Mouse (Mus musculus): ENCODE results near the gene Fbf1. TPM values are rescaled to one million over a fixed set of nuclear protein-coding genes. Genes with fewer than 3 reads are reported as not detected.

The Fbf1 gene
- polyA plus RNA-seq, 1 experiment from 2014 or later = 87.4 TPM

DNA sequence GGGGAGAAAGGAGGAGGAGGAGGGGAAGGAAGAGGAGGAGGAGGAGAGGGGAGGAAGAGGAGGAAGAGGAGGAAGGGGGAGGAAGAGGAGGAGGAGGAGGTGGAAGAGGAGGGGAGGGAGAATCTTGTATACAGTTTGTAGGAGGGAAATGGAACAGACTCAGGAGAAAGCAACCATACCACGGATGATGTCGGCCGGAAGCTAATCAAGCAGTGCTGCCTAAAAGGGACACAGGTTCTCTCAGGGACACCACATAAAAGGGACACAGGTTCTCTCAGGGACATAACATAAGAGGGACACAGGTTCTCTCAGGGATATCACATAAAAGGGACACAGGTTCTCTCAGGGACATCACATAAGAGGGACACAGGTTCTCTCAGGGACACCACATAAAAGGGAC, 1.2 kb upstream of the Fbf1 start:
- Histone ChIP-seq H3K27me3 (replicated peaks; ENCODE audit: control insufficient read depth, insufficient read depth, low read length) (no peaks in the 10 kb centered on the region), H3K9ac (replicated peaks; ENCODE audit: low read depth, low read length) (no peak overlapping the region), H3K27ac (ENCODE audit: low read length) (no peak overlapping the region), H3K4me2 (ENCODE audit: low read length) (no peak overlapping the region), H3K4me1 (replicated peaks; ENCODE audit: control insufficient read depth, insufficient read depth, low read length) (peaks cover 17% of the 10 kb centered on the region), H3K9me3 (ENCODE audit: control insufficient read depth, low read length) (no peaks in the 10 kb centered on the region), H3K36me3 (ENCODE audit: control insufficient read depth, insufficient read depth) (peaks cover 25% of the 10 kb centered on the region), H3K4me3 (replicated peaks; ENCODE audit: low read length) (no peak overlapping the region)
- WGBS = 93% methylated on average over 3 of the region's 3 CpGs
- no peak for ATAC-seq

DNA sequence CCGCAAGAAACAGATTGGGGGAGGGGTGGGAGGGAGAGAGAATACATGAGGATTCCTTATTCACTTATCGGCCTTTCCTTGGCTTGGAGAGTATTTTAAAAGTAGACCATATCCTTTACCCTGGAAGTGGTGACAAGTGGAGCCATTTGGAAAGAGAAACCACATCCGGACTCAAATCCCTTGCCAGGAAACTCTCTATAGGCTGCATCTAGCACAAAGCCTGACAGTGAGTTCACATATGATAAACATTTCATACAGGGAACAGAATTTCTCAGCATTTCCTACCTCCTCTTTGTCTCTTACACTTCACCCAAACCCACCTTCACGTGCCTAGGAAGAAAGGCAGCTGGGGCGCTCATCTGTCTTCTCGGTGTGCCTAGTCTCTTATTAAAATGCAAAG, 734 bp downstream of the Fbf1 start:
- WGBS = 12% methylated on average over 6 of the region's 6 CpGs
- H3K9ac ChIP-seq (replicated peaks; ENCODE audit: low read depth, low read length) = peak overlapping the region; percentile 91
- H3K9me3 ChIP-seq (ENCODE audit: control insufficient read depth, low read length) = no peaks in the 10 kb centered on the region
- H3K36me3 ChIP-seq (ENCODE audit: control insufficient read depth, insufficient read depth) = peaks cover 13% of the 10 kb centered on the region
- H3K27me3 ChIP-seq (replicated peaks; ENCODE audit: control insufficient read depth, insufficient read depth, low read length) = no peaks in the 10 kb centered on the region
- peak overlapping the region; percentile 84 for H3K4me2 ChIP-seq (ENCODE audit: low read length)
- H3K4me1 ChIP-seq (replicated peaks; ENCODE audit: control insufficient read depth, insufficient read depth, low read length) = peaks cover 19% of the 10 kb centered on the region
- no peak for ATAC-seq
- H3K4me3 ChIP-seq (replicated peaks; ENCODE audit: low read length) = peak overlapping the region; percentile 95
- peak overlapping the region; percentile 91 for H3K27ac ChIP-seq (ENCODE audit: low read length)

DNA sequence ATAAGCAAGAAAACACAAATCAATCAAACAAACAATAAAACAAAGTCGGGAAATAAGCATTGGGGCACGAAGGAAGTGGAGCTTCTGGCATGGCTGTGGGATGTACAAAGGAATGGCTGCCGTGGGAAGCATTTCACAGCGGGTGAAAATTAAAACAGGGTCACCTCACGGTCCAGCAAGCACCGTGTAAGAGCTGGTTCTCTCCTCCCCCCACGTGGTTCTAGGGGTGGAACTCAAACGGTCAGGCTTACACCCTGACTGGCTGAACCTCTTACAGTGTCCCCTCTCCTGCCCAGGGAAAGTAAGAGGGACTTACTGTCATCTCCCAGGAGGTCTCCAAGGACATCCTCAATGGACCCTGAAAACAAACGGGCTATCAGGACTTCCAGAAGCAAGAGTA, 5.0 kb downstream of the Fbf1 start:
- Histone ChIP-seq H3K9me3 (ENCODE audit: control insufficient read depth, low read length) (no peaks in the 10 kb centered on the region), H3K4me3 (replicated peaks; ENCODE audit: low read length) (no peak overlapping the region), H3K4me2 (ENCODE audit: low read length) (no peak overlapping the region), H3K36me3 (ENCODE audit: control insufficient read depth, insufficient read depth) (peaks cover 10% of the 10 kb centered on the region), H3K27me3 (replicated peaks; ENCODE audit: control insufficient read depth, insufficient read depth, low read length) (no peaks in the 10 kb centered on the region), H3K9ac (replicated peaks; ENCODE audit: low read depth, low read length) (no peak overlapping the region), H3K4me1 (replicated peaks; ENCODE audit: control insufficient read depth, insufficient read depth, low read length) (peaks cover 19% of the 10 kb centered on the region), H3K27ac (ENCODE audit: low read length) (no peak overlapping the region)
- no peak for ATAC-seq
- WGBS = 34% methylated on average over 9 of the region's 9 CpGs

DNA sequence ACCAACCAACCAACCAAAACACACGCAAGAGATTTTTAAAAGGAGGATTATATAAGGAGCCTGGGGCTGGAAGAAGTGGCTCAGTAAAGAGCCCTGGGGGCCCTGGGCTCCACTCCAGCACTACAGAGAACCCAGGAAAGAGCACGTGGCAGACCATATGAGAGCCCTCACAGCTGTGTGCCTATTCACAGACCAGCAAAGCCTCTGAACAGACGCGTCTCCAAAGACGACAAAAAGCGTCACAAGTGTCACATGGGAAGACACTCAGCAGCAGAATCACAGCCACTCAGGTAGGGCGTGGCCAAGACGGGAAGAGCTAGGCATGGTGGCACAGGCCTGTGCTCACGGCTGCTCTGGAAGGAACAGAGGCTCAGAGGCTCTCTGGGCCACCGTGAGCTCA, 5.8 kb downstream of the Fbf1 start:
- no peak overlapping the region for H3K27ac ChIP-seq (ENCODE audit: low read length)
- no peaks in the 10 kb centered on the region for H3K9me3 ChIP-seq (ENCODE audit: control insufficient read depth, low read length)
- peak; percentile 50; the same call in 1 of the 2 replicates for ATAC-seq
- H3K4me2 ChIP-seq (ENCODE audit: low read length) = no peak overlapping the region
- H3K36me3 ChIP-seq (ENCODE audit: control insufficient read depth, insufficient read depth) = peaks cover 11% of the 10 kb centered on the region
- H3K4me3 ChIP-seq (replicated peaks; ENCODE audit: low read length) = no peak overlapping the region
- H3K4me1 ChIP-seq (replicated peaks; ENCODE audit: control insufficient read depth, insufficient read depth, low read length) = peaks cover 17% of the 10 kb centered on the region
- 63% methylated on average over 10 of the region's 10 CpGs for WGBS
- H3K27me3 ChIP-seq (replicated peaks; ENCODE audit: control insufficient read depth, insufficient read depth, low read length) = no peaks in the 10 kb centered on the region
- H3K9ac ChIP-seq (replicated peaks; ENCODE audit: low read depth, low read length) = no peak overlapping the region

DNA sequence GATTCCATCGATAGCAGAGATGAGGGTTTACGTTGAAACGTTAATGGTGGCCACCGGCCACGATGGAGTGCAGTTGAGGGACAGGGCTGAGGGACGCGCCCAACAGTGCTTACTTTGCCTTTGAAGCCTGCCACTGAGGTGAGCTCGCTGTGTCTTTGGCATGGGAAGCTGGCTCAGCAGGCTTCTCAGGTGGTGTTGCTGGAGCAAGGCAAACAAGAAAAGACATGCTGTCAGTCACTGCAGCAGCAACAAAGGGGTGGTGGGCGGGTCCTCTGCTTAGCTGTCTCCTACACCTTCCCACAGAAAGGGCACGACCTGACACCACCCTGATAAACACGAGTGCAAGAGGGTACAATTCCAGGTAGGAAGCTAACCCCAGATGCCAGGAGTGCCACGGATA, 6.7 kb downstream of the Fbf1 start:
- Histone ChIP-seq H3K4me3 (replicated peaks; ENCODE audit: low read length) (no peak overlapping the region), H3K27ac (ENCODE audit: low read length) (no peak overlapping the region), H3K9ac (replicated peaks; ENCODE audit: low read depth, low read length) (no peak overlapping the region), H3K4me2 (ENCODE audit: low read length) (no peak overlapping the region), H3K36me3 (ENCODE audit: control insufficient read depth, insufficient read depth) (peaks cover 16% of the 10 kb centered on the region), H3K27me3 (replicated peaks; ENCODE audit: control insufficient read depth, insufficient read depth, low read length) (no peaks in the 10 kb centered on the region), H3K4me1 (replicated peaks; ENCODE audit: control insufficient read depth, insufficient read depth, low read length) (peaks cover 9% of the 10 kb centered on the region), H3K9me3 (ENCODE audit: control insufficient read depth, low read length) (no peaks in the 10 kb centered on the region)
- ATAC-seq = no peak
- WGBS = 73% methylated on average over 12 of the region's 12 CpGs

DNA sequence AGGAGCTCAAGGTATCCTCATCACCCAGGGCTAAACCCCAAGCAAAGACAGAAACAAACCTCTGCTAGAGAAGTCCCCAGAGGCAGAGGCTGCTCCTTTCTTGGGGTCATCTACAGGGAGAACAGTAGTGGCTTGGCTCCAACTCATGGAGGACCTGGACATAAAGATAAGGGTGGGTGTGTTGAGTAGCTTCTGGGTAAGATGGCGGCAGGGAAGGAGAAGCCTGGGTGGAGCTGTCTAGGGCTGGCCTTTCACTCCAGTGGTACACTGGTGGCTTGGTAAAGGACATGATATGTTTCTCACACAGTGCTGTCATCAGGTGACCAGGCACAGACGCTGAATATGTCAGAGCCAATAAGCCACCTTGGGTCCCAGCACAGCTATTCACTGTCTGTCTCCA, 17.0 kb downstream of the Fbf1 start:
- Histone ChIP-seq H3K9ac (replicated peaks; ENCODE audit: low read depth, low read length) (no peak overlapping the region), H3K4me2 (ENCODE audit: low read length) (no peak overlapping the region), H3K4me3 (replicated peaks; ENCODE audit: low read length) (no peak overlapping the region), H3K9me3 (ENCODE audit: control insufficient read depth, low read length) (no peaks in the 10 kb centered on the region), H3K4me1 (replicated peaks; ENCODE audit: control insufficient read depth, insufficient read depth, low read length) (no peaks in the 10 kb centered on the region), H3K36me3 (ENCODE audit: control insufficient read depth, insufficient read depth) (peaks cover 49% of the 10 kb centered on the region), H3K27ac (ENCODE audit: low read length) (no peak overlapping the region), H3K27me3 (replicated peaks; ENCODE audit: control insufficient read depth, insufficient read depth, low read length) (no peaks in the 10 kb centered on the region)
- 98% methylated on average over 2 of the region's 2 CpGs for WGBS
- no peak for ATAC-seq

DNA sequence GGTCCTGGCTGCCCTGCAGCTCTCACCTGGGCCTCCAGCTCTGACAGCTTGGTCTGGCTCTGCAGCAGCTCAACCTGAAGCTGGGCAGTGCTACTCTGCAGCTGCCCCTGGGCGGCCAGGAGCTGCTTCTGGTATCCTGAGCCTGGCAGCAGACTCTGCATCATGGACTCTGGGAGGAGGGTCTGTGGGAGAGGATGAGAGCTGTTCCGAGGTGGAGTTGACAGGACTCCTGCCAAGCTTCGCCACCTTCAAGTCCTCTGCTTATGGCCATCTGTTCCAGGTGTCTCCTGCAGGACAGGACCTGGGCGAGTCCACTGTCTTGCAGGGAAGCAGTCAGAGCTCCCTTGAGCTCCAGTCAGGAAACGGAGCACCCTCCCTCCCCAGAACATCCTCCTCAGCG, 18.6 kb downstream of the Fbf1 start:
- Histone ChIP-seq H3K4me3 (replicated peaks; ENCODE audit: low read length) (no peak overlapping the region), H3K4me1 (replicated peaks; ENCODE audit: control insufficient read depth, insufficient read depth, low read length) (no peaks in the 10 kb centered on the region), H3K27me3 (replicated peaks; ENCODE audit: control insufficient read depth, insufficient read depth, low read length) (no peaks in the 10 kb centered on the region), H3K4me2 (ENCODE audit: low read length) (no peak overlapping the region), H3K36me3 (ENCODE audit: control insufficient read depth, insufficient read depth) (peaks cover 55% of the 10 kb centered on the region), H3K9ac (replicated peaks; ENCODE audit: low read depth, low read length) (no peak overlapping the region), H3K9me3 (ENCODE audit: control insufficient read depth, low read length) (no peaks in the 10 kb centered on the region), H3K27ac (ENCODE audit: low read length) (no peak overlapping the region)
- ATAC-seq = no peak
- 87% methylated on average over 6 of the region's 6 CpGs for WGBS

DNA sequence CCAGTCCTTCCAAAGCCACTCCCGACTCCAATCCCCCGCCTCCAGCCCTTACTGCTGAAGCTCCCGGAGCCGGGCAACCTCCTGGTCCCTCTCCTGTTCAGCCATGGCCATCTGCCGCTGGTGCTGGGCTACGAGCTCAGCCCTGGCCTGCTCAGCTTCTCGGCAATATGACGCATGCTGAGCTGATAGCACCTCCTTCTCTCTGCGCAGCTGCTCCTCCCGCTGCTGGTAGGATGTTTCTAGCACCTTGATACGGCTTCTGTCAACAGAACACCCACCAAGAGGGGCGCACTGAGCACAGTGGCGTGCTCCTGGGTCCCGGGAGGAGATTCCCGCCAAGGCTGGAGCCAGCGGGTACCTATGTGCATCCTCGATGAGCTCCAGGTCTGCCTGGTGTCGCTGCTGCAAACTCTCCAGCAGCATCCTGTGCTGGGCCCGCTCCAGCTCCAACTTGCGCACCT, 19.2 kb downstream of the Fbf1 start:
- ATAC-seq = no peak
- Histone ChIP-seq H3K9ac (replicated peaks; ENCODE audit: low read depth, low read length) (no peak overlapping the region), H3K27ac (ENCODE audit: low read length) (no peak overlapping the region), H3K27me3 (replicated peaks; ENCODE audit: control insufficient read depth, insufficient read depth, low read length) (no peaks in the 10 kb centered on the region), H3K4me3 (replicated peaks; ENCODE audit: low read length) (no peak overlapping the region), H3K36me3 (ENCODE audit: control insufficient read depth, insufficient read depth) (peaks cover 51% of the 10 kb centered on the region), H3K4me2 (ENCODE audit: low read length) (no peak overlapping the region), H3K9me3 (ENCODE audit: control insufficient read depth, low read length) (no peaks in the 10 kb centered on the region), H3K4me1 (replicated peaks; ENCODE audit: control insufficient read depth, insufficient read depth, low read length) (no peaks in the 10 kb centered on the region)
- 72% methylated on average over 20 of the region's 20 CpGs for WGBS

DNA sequence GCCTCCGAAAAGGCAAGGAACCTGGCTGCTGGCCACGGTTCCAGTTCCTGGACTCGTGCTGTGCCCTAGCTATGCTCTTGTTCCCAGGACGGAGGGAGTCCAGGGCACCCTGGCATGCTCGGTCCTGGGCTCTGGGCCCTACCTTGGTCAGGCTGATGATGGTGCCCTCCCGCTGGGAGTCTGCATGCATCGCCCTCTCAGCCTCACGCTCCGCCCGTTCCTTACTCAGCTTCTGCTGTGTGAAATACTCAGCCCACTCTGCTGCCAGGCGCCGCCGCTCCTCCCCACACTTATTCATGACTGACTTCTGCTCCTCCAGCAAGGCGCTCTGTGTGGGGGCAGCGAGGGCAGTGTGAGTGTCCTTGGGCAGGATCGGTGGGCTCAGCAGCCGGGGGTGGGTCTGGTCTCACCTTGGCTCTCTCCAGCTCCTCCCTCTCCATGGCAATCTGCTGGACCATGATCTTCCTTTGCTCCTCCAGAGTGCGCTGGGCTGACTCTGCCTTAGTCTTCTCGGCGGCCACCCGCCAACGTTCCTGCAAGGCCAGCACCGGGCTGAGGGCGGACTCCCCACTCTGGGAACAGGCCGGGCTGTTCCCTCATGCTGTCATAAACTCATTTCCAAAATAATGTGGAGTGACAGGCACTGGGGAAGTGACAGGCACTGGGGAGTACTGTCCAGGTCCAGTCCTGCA, 21.5 kb downstream of the Fbf1 start:
- 75% methylated on average over 25 of the region's 25 CpGs for WGBS
- peaks cover 42% of the 10 kb centered on the region for H3K36me3 ChIP-seq (ENCODE audit: control insufficient read depth, insufficient read depth)
- no peaks in the 10 kb centered on the region for H3K4me1 ChIP-seq (replicated peaks; ENCODE audit: control insufficient read depth, insufficient read depth, low read length)
- H3K4me2 ChIP-seq (ENCODE audit: low read length) = no peak overlapping the region
- no peaks in the 10 kb centered on the region for H3K27me3 ChIP-seq (replicated peaks; ENCODE audit: control insufficient read depth, insufficient read depth, low read length)
- no peak overlapping the region for H3K4me3 ChIP-seq (replicated peaks; ENCODE audit: low read length)
- H3K9ac ChIP-seq (replicated peaks; ENCODE audit: low read depth, low read length) = 0 out of 2 replicates have a peak overlapping the region, but pooled peaks have one; percentile 3
- H3K9me3 ChIP-seq (ENCODE audit: control insufficient read depth, low read length) = no peaks in the 10 kb centered on the region
- H3K27ac ChIP-seq (ENCODE audit: low read length) = no peak overlapping the region
- peak; percentile 63; the same call in 1 of the 2 replicates for ATAC-seq
